Mouse (Mus musculus): Measurements from ENCODE around the gene Gm20388. TPM values are rescaled to one million over a fixed set of nuclear protein-coding genes. Genes with fewer than 3 reads are reported as not detected.

Gene Gm20388
- polyA plus RNA-seq, 1 experiment from 2014 or later = not detected

DNA sequence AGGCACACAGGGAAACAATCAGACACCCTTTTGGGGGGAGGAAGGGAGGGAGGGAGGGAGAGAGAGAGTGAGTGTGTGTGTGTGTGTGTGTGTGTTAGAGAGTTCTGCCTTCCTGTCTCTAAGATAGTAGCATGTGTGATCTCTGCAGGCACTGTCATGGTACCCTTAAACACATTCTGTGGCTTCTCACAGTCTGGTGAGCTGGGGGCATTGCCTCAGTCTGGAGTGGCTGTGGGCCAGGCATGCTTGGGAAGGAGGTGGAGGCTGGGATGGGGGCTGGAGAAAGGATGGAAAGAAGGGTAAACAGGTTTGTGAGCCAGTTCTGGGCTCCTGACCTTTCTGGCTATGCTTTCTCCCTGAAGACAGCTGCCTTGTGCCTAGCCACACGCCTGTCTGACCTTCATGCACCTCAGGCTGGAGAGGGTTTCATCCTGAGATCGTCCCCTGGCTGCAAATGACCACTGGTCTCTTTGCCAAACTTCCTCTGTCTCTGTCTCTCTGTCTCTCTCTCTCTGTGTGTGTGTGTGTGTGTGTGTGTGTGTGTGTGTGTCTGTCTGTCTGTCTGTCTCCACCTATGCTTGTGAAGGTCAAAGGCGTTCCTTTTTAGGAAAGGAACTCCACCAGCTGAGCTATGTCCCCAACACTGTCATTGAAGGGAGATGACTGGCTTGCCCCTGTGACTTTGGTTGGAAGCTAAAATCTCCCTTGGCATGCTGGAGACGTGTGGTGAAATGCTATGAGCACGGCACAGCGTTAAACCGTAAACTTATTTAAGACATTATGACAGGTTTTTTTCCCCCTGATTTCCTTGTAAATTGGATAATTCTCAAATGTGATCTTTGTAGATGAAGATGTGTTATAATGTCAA, 4195.9 kb downstream of the Gm20388 start:
- H3K9ac ChIP-seq (ENCODE audit: low read length) = no peak overlapping the region
- WGBS = 91% methylated on average over 7 of the region's 7 CpGs
- no peak overlapping the region for H3K27ac ChIP-seq (replicated peaks; ENCODE audit: low read depth, low read length)
- H3K4me3 ChIP-seq (ENCODE audit: low read depth, low read length) = no peak overlapping the region
- no peak overlapping the region for H3K4me2 ChIP-seq (ENCODE audit: low read depth, severe bottlenecking)
- ATAC-seq (ENCODE audit: insufficient number of reproducible peaks, low FRiP score, low TSS enrichment, low read depth) = no peak
- no peaks in the 10 kb centered on the region for H3K27me3 ChIP-seq (ENCODE audit: control insufficient read depth, insufficient read depth, low read length)
- no peaks in the 10 kb centered on the region for H3K36me3 ChIP-seq (ENCODE audit: control insufficient read depth, insufficient read depth, low read length)
- no peaks in the 10 kb centered on the region for H3K4me1 ChIP-seq (ENCODE audit: control insufficient read depth, insufficient read depth, low read length)
- no peaks in the 10 kb centered on the region for H3K9me3 ChIP-seq (ENCODE audit: control insufficient read depth, low read length)
- DNase-seq (ENCODE audit: low spot score) = no peak

DNA sequence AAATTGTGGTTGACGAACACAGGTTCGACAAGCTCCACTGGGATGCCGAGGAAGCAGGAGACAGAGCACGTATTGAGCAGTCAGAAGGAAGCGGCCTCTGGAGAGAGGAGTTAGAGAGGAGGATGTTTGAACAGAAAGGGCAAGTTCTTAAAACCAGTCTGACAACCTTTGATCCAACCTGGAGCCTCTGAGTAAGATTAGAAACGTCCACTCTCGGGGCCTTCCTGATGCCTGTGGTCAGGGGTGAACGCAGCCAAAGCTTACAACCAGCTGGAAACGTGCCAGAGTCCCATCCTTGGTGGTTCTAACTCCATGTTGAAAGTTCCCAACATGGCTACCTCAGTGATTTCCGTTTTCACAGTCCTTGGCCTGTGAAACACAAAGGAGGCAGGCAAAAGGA, 4202.5 kb downstream of the Gm20388 start:
- Histone ChIP-seq H3K4me2 (ENCODE audit: low read depth, severe bottlenecking) (no peak overlapping the region), H3K9me3 (ENCODE audit: control insufficient read depth, low read length) (no peaks in the 10 kb centered on the region), H3K27ac (replicated peaks; ENCODE audit: low read depth, low read length) (no peak overlapping the region), H3K4me1 (ENCODE audit: control insufficient read depth, insufficient read depth, low read length) (no peaks in the 10 kb centered on the region), H3K27me3 (ENCODE audit: control insufficient read depth, insufficient read depth, low read length) (no peaks in the 10 kb centered on the region), H3K36me3 (ENCODE audit: control insufficient read depth, insufficient read depth, low read length) (no peaks in the 10 kb centered on the region), H3K4me3 (ENCODE audit: low read depth, low read length) (no peak overlapping the region), H3K9ac (ENCODE audit: low read length) (no peak overlapping the region)
- 85% methylated on average over 10 of the region's 10 CpGs for WGBS
- ATAC-seq (ENCODE audit: insufficient number of reproducible peaks, low FRiP score, low TSS enrichment, low read depth) = no peak
- DNase-seq (ENCODE audit: low spot score) = no peak

DNA sequence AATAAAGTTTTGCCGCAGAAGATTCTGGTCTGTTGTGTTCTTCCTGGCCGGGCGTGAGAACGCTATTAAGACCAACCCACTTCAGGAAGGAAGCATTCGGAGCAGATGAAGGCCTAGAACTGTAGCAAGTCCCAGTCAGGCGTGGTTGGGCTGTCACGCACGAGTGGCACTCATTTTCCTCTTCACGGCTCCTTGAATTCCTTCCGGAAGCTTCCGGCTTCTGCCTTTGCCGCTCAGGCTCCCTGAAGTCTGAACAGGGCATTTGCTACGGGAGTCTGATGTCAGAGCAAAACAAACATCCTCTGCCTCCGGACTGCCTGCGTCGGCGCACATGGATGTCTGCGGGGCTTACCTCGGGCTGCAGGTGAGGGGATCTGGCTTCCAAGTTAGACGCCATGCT, 4214.6 kb downstream of the Gm20388 start:
- Histone ChIP-seq H3K9me3 (ENCODE audit: control insufficient read depth, low read length) (0 out of 2 replicates have a peak, but pooled peaks cover 2% of the 10 kb centered on the region), H3K4me2 (ENCODE audit: low read depth, severe bottlenecking) (no peak overlapping the region), H3K4me3 (ENCODE audit: low read depth, low read length) (no peak overlapping the region), H3K36me3 (ENCODE audit: control insufficient read depth, insufficient read depth, low read length) (no peaks in the 10 kb centered on the region), H3K27me3 (ENCODE audit: control insufficient read depth, insufficient read depth, low read length) (no peaks in the 10 kb centered on the region), H3K27ac (replicated peaks; ENCODE audit: low read depth, low read length) (no peak overlapping the region), H3K4me1 (ENCODE audit: control insufficient read depth, insufficient read depth, low read length) (no peaks in the 10 kb centered on the region), H3K9ac (ENCODE audit: low read length) (no peak overlapping the region)
- DNase-seq (ENCODE audit: low spot score) = no peak
- ATAC-seq (ENCODE audit: insufficient number of reproducible peaks, low FRiP score, low TSS enrichment, low read depth) = no peak
- 94% methylated on average over 19 of the region's 20 CpGs for WGBS

DNA sequence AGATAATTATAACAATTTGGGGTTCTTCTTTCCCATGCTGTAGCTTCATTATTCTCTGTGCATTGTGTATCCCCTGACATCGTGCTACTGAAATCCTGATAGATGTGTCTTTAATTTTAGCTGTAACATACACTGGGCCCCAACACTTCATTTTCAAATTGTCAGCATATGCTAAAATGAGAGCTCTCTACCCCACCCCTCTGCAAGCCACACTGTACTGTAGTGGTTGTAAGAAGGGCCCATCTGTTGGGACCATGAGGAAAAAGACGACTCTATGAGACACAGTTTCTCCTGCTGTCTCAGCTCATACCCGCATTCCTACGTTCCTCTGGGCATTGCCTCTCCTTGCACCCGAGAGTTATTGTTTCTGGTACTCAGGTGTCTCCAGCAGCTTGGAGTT, 4226.6 kb downstream of the Gm20388 start:
- Histone ChIP-seq H3K4me2 (ENCODE audit: low read depth, severe bottlenecking) (no peak overlapping the region), H3K4me3 (ENCODE audit: low read depth, low read length) (no peak overlapping the region), H3K9ac (ENCODE audit: low read length) (no peak overlapping the region), H3K9me3 (ENCODE audit: control insufficient read depth, low read length) (no peaks in the 10 kb centered on the region), H3K27ac (replicated peaks; ENCODE audit: low read depth, low read length) (no peak overlapping the region), H3K36me3 (ENCODE audit: control insufficient read depth, insufficient read depth, low read length) (no peaks in the 10 kb centered on the region), H3K27me3 (ENCODE audit: control insufficient read depth, insufficient read depth, low read length) (no peaks in the 10 kb centered on the region), H3K4me1 (ENCODE audit: control insufficient read depth, insufficient read depth, low read length) (no peaks in the 10 kb centered on the region)
- ATAC-seq (ENCODE audit: insufficient number of reproducible peaks, low FRiP score, low TSS enrichment, low read depth) (no peak), DNase-seq (ENCODE audit: low spot score) (no peak)
- WGBS = 86% methylated on average over 5 of the region's 5 CpGs

DNA sequence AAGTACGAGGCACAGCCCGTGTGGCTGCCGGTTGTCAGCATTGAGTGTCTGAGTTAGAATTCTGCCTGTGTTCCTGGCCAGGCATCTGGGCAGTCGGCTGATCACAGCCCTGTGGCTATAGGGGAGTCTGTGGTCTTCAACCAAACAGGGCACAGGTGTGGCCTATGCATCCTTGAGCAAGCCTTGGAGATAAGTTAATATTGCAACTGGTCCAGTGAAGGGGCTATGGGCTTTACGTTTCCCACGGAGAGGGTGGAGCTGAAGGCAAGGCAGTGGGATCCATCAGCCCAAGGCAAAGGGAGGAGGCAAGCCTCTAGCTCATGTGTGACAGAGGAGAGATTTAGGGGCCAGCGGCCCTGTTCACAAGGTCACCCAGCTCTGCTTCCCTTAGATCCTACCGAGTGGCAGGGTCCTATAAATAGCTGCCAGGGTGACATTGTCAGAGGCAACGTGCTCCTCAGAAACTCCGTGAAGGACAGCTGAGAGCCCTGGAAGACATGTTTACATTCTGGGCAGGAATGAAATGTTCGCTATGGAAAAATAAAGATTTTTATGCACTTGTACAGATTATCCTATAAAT, 4229.7 kb downstream of the Gm20388 start:
- Histone ChIP-seq H3K4me1 (ENCODE audit: control insufficient read depth, insufficient read depth, low read length) (no peaks in the 10 kb centered on the region), H3K4me3 (ENCODE audit: low read depth, low read length) (no peak overlapping the region), H3K36me3 (ENCODE audit: control insufficient read depth, insufficient read depth, low read length) (no peaks in the 10 kb centered on the region), H3K9ac (ENCODE audit: low read length) (no peak overlapping the region), H3K27me3 (ENCODE audit: control insufficient read depth, insufficient read depth, low read length) (no peaks in the 10 kb centered on the region), H3K9me3 (ENCODE audit: control insufficient read depth, low read length) (no peaks in the 10 kb centered on the region), H3K27ac (replicated peaks; ENCODE audit: low read depth, low read length) (no peak overlapping the region), H3K4me2 (ENCODE audit: low read depth, severe bottlenecking) (no peak overlapping the region)
- DNase-seq (ENCODE audit: low spot score) (no peak), ATAC-seq (ENCODE audit: insufficient number of reproducible peaks, low FRiP score, low TSS enrichment, low read depth) (no peak)
- 74% methylated on average over 11 of the region's 11 CpGs for WGBS

DNA sequence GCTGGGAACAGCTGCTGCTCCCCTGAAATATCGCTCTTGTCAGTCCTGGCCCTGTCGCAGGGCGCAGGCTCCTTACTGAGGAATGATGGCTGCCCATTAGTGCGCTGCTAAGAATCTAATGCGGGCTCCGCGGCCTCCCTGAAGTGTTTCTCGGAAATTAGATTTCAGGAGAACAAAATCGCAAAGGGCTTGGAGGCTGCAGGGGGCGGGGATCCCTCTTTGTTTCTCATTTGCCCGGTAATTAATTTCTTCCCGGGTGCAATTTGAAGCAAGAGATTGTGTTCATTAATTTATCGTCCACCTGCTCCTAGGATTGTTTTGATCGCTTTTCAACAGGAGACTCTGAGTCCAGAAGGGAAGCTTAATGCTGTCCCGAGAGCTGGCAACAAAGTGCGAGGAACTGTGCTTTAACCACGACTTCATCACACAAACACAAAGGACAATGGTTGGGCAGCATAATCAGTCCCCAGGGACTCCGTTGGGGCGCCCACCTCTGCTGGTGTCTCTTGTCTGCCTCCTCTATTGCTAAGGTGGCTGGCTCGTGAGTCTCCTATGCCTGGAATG, 4230.3 kb downstream of the Gm20388 start:
- Histone ChIP-seq H3K27ac (replicated peaks; ENCODE audit: low read depth, low read length) (no peak overlapping the region), H3K4me3 (ENCODE audit: low read depth, low read length) (no peak overlapping the region), H3K27me3 (ENCODE audit: control insufficient read depth, insufficient read depth, low read length) (no peaks in the 10 kb centered on the region), H3K36me3 (ENCODE audit: control insufficient read depth, insufficient read depth, low read length) (no peaks in the 10 kb centered on the region), H3K9me3 (ENCODE audit: control insufficient read depth, low read length) (no peaks in the 10 kb centered on the region), H3K4me2 (ENCODE audit: low read depth, severe bottlenecking) (no peak overlapping the region), H3K4me1 (ENCODE audit: control insufficient read depth, insufficient read depth, low read length) (no peaks in the 10 kb centered on the region), H3K9ac (ENCODE audit: low read length) (no peak overlapping the region)
- ATAC-seq (ENCODE audit: insufficient number of reproducible peaks, low FRiP score, low TSS enrichment, low read depth) (no peak), DNase-seq (ENCODE audit: low spot score) (no peak)
- WGBS = 75% methylated on average over 20 of the region's 20 CpGs

DNA sequence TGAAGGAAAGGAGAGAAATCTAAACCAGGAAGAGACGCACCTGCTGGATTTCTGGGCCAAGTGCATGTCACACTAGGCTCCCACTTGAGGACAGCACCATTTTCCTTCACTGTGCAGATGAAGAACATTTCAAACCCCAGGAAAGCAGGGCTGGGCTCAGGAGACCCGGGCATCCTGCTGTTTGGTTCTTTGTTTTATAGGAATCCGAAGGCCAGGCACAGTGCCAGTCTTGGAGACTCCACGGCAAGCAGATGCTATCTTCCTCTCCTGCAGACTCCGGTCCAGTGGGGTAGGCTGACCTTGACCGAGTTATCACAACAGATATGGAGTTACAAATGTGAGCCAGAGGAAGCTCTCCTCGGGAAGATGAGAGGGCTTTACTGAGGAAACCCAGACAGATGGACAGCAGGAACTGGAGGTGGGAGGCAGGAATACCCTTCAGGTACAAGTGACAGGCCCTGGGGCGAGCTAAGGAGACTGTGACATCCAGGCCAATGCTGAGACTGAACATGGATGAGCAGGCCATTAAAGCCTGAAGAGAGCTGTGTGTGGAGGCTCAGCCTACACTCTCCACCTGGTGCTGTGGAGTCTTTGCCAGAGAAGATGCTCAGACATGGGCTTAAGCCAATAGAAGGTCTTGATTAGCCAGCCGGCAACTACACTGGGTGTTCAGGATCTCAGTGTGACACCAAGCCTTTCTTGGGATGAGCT, 4231.2 kb downstream of the Gm20388 start:
- Histone ChIP-seq H3K27ac (replicated peaks; ENCODE audit: low read depth, low read length) (no peak overlapping the region), H3K4me1 (ENCODE audit: control insufficient read depth, insufficient read depth, low read length) (no peaks in the 10 kb centered on the region)
- ATAC-seq (ENCODE audit: insufficient number of reproducible peaks, low FRiP score, low TSS enrichment, low read depth) = no peak

DNA sequence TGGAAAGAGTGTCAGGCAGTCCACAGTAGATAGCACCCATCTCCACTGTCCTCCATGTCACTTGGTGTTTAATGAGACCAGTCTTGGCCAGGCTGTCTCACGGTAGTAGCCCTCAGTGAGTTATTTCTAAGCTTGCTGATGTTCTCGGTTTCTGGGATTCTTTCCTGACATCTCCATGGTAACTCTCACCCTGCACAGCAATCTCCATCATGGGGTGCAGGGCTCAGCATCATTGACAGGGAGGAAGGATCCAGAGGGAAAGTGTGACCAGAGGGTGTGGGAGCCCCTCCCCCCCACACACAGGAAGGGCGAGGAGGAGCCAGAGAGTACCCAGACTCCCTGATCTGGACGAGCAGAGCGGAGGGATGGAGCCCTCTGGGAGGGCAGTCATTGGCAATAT, 4232.4 kb downstream of the Gm20388 start:
- Histone ChIP-seq H3K4me3 (ENCODE audit: low read depth, low read length) (no peak overlapping the region), H3K4me1 (ENCODE audit: control insufficient read depth, insufficient read depth, low read length) (no peaks in the 10 kb centered on the region), H3K9ac (ENCODE audit: low read length) (no peak overlapping the region), H3K27me3 (ENCODE audit: control insufficient read depth, insufficient read depth, low read length) (no peaks in the 10 kb centered on the region), H3K27ac (replicated peaks; ENCODE audit: low read depth, low read length) (no peak overlapping the region), H3K4me2 (ENCODE audit: low read depth, severe bottlenecking) (no peak overlapping the region), H3K9me3 (ENCODE audit: control insufficient read depth, low read length) (no peaks in the 10 kb centered on the region), H3K36me3 (ENCODE audit: control insufficient read depth, insufficient read depth, low read length) (no peaks in the 10 kb centered on the region)
- ATAC-seq (ENCODE audit: insufficient number of reproducible peaks, low FRiP score, low TSS enrichment, low read depth) (no peak), DNase-seq (ENCODE audit: low spot score) (no peak)
- 54% methylated on average over 5 of the region's 5 CpGs for WGBS

More for the DNA sequence above, 4231.2 kb downstream of the Gm20388 start:
- no peak overlapping the region for H3K4me2 ChIP-seq (ENCODE audit: low read depth, severe bottlenecking)
- H3K36me3 ChIP-seq (ENCODE audit: control insufficient read depth, insufficient read depth, low read length) = no peaks in the 10 kb centered on the region
- no peak overlapping the region for H3K4me3 ChIP-seq (ENCODE audit: low read depth, low read length)
- 84% methylated on average over 9 of the region's 9 CpGs for WGBS
- no peaks in the 10 kb centered on the region for H3K27me3 ChIP-seq (ENCODE audit: control insufficient read depth, insufficient read depth, low read length)
- H3K9me3 ChIP-seq (ENCODE audit: control insufficient read depth, low read length) = no peaks in the 10 kb centered on the region
- H3K9ac ChIP-seq (ENCODE audit: low read length) = no peak overlapping the region
- DNase-seq (ENCODE audit: low spot score) = no peak
